Mouse (Mus musculus): ENCODE measurements around the gene Csnk1e.

The Csnk1e gene

DNA sequence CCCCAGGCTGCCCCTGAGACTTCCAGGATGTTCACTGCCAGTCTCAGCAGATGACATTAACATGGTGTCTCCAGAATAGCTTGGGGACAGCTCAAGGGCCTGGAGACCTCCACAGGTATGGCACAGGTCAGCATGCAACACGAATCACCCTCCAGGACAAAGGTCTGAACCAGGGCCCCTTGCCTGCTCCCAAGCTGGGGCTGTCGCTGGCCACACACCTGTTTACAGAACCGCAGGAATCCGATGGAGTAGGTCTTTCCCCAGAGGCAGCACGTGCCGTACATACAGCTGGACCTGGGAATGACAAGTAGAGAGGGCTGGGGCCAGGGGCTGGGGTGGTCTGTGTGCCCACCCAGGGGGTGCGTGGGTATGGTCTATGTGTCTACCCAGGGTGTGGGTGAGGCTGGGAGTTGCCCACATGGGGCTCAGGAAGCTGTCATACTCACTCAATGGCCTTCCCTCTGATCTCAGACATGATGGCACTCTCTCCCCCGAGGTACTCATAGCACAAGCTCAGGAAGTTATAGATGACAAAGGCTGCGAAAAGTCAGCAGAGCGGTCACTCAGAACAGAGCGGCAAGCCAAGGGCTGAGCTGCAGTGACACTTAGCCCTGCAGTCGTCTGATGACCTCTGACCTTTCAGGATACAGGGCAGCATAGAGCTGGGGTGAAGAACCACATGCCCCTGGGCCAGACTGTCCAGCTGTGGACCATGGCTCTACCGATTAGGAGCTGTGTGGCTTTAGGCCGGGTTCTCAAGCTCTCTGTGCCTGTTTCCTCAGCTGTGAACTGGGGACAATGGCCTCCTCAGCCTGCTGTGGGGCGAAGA is 85.7 kb downstream of the Csnk1e start:
- TF ChIP-seq GATA4 (IDR thresholded peaks at IDR 0.05; ENCODE audit: insufficient replicate concordance, low read length) = no peak

DNA sequence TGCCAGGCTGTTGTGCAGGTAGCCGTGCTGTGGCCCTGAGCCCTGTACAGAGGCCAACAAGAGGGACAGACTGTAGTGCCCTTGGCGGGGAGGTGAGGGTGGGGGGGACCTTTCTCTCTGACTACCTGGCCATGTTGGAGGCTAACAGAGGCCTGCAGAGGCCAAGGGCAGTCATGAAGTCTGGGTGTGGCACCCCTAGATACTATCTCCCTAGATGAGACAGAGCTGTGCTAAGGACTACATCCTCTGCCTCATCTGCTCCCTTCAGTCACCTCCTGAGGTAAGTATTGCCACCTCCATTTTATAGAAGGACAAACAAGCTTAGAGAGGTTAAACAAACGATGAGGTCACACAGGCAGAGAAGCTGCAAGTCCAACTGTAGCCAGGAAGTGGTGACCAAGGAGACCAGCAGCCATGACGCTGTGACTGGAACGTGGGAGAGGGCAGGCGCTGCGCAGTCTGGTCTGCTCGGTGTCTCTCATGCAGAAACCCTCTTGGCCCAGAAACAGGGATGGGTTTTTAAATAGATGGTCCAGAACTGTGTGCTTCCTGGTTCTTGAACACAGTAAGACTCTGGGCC is 86.4 kb downstream of the Csnk1e start:
- TF ChIP-seq GATA4 (IDR thresholded peaks at IDR 0.05; ENCODE audit: insufficient replicate concordance, low read length) = no peak

DNA sequence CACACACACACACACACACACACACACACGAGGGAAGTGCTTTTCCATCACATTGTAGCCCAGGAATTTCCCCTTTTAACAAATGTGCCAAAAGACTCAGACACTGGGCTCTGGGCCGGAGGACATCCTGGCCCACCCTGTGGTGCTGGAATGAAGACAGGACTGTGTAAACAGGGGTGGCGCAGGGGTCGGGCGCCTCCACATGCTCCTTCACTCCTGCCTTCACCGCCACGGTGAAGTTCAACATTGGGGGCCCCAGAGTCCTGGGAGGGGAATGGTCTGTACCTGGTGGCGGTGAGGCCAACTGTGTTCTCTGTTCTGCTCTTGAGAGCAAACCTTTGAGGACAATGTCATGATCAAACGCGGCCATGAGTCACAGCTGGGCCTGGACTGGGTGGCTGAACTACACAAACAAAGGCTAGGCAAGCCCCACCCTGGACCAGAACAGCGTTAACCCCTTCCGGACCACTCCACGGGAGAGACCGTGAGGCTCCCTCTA is 87.0 kb downstream of the Csnk1e start:
- no peak for TF ChIP-seq GATA4 (IDR thresholded peaks at IDR 0.05; ENCODE audit: insufficient replicate concordance, low read length)

Measured in liver, adult (tissue).